Mouse (Mus musculus) left cerebral cortex, postnatal 36 days (tissue): ENCODE results near the gene Pla2g12b. TPM values are rescaled to one million over a fixed set of nuclear protein-coding genes. Genes with fewer than 3 reads are reported as not detected.

Experiments
- DNase-seq, 2 experiments: peaks; one replicate each; pipeline ENCODE4 v3.0.0; 2021 to 2022; ENCODE audit warnings: low spot score in 2 of 2, mixed read lengths in 1 of 2
- intact Hi-C: fragments of 180-260 bp; cut with DNase I; formaldehyde crosslinking; loops from one replicate; pipeline ENCODE4 v1.15.1; 2025
- total RNA-seq, 2 experiments: library from RNA; stranded (reverse); gene quantifications; 2 replicates each; pipeline ENCODE4 v1.2.3; 2021

Gene Pla2g12b
- total RNA-seq, 2 experiments from 2014 or later = not detected

DNA sequence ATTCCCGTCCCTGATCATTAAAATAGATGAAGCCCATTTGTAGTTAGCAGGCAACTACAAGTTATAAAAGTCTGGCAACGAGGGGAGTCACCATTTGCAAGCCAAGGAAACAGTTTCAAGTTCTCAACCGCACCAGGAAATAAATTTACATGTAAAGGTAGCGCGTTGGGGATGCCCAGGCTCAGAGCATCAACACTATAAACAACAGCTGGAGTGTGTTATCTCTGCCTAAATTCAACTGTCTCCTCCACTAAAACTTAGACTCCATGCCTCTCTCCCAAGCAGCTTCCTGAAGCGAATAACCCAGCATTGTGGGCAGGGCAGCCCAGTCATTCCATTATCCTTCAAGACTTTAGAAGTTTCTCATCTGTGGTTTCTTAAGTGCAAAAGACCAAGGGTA lies 5.0 kb downstream of the Pla2g12b start:
- DNase-seq = no peak
- intact Hi-C loops = no loop called here

DNA sequence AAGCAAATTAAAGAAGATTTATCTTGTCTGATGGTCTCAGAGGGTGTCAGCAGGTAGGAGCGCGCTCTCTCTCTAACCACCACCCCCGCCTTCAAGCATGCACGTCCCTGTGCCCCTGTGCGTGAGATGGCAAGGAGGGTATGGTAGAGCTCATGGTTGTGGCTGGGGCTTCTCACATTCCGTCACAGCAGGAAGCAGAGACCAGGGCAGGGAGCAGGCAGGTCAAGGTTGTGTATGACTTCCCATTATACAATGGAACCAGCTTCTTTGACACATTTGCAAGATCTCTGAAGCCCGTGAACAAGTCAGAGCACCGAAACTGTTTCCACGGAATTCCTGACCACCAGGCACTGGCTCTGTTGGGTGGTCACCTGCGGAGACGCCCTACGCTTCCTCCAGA lies 6.8 kb downstream of the Pla2g12b start:
- intact Hi-C loops = no loop called here
- no peak for DNase-seq

DNA sequence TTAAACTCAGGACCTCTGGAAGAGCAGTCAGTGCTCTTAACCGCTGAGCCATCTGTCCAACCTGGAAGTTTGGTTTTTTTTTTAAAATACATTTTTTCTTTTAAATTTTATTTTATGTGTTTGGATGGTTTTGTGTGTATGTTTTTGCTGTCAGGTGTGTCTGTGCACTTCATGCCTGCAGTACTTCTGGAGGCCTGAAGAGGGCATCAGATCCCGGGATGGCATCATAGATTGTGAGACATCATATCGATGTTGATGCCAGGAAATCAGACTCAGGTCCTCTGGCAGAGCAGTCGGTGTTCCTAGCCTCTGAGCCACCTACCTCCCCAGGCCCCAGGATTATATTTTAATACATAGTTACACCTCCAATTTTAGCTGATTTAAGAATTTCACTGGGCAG lies 10.3 kb downstream of the Pla2g12b start:
- intact Hi-C loops = no loop called here
- no peak for DNase-seq

DNA sequence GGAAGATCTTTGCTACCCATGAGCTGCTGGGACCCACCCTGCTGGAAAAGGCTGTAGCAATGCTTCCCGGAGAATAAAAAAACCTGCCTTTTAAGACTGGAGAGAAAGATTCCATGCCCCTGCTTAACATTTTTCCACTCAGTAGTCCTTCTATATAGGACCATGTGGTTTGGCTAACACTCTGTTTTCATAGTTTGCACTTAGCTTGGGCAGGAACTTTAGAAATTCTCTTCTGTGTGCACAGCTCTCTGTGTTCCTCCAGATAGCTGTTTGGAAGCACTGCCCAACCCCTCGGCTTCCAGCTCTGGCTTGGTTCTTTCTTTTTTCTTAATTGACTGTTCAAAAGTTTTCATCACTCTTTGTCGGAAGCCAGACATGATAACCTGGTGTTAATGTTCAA lies 13.2 kb downstream of the Pla2g12b start:
- intact Hi-C loops = no loop called here
- no peak for DNase-seq

DNA sequence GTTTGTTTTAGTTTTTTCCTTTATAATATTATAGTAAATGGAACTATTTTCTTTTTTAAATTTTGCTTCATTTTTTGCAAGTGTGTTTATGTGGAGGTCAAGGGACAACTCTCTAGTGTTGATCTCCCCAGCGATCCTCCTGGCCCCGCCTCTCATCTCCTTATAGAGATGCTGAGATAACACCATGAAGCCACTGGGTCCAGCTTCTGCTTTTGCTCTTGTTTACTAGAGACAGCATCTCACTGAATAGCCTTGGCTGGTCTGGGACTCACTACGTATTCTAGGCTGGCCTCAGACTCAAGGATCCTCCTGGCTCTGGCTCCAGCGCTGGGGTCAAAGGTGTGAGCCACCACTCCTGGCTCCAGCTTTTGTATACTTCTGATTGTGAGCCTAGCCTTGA lies 16.1 kb downstream of the Pla2g12b start:
- DNase-seq = no peak
- intact Hi-C loops = no loop called here

DNA sequence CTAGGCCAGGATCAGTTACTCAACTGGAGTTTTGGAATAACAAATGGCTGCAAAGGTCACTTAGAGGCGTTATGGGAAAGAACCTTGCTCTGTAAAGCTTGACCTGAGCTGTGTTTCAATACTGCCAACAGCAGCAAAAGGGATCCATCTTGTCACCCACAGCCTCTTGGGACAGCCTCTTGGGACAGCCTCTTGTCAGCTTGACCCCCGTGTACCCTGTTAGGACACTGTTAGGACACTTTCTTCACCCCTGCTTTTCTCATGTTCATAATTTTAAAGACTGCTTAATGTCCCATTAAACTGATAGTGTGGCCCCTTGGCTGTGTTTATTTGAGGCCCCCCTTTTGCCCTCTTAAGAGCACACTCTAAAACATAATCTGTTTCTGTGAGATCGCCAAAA lies 21.0 kb downstream of the Pla2g12b start:
- intact Hi-C loops = no loop called here
- no peak for DNase-seq

DNA sequence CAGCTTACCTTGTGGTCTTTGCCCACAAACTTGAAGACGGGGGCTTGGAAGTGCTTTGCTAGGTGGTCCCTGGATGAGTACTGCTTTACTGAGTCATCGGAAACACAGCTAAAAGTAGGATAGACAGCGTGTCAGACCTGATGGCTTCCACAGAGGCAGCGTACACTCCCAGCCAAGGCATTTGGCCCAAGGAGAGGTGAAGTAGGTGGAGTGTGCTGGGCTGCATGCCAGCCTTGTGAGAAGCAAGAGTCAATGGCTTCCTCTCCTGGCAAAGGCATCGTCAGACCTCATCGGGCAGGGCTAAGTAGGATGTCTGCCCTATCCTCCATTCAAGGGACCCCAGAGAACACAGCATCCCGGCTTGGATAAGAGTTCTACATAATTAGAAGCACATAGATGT lies 21.9 kb downstream of the Pla2g12b start:
- DNase-seq = no peak
- intact Hi-C loops = no loop called here

DNA sequence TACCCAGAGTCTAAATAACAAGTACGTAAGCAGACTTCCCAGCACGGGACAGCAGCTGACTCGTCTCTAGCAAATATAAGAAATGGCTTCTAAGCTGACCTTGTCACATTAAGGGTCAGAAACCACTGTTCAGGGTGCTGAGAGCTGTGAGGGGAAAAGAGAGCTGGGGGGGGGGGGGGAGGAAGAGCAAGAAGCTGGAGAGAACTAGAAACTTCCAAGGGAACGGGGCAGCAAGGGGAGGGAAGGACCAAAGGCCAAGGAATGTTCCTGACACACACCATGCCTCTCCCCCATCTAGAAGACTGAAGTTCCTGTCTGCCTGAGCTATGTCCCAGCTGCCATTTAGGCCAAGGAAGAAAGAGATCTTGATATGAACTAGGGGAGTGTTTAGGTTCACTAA lies 22.9 kb downstream of the Pla2g12b start:
- DNase-seq = no peak
- intact Hi-C loops = no loop called here

DNA sequence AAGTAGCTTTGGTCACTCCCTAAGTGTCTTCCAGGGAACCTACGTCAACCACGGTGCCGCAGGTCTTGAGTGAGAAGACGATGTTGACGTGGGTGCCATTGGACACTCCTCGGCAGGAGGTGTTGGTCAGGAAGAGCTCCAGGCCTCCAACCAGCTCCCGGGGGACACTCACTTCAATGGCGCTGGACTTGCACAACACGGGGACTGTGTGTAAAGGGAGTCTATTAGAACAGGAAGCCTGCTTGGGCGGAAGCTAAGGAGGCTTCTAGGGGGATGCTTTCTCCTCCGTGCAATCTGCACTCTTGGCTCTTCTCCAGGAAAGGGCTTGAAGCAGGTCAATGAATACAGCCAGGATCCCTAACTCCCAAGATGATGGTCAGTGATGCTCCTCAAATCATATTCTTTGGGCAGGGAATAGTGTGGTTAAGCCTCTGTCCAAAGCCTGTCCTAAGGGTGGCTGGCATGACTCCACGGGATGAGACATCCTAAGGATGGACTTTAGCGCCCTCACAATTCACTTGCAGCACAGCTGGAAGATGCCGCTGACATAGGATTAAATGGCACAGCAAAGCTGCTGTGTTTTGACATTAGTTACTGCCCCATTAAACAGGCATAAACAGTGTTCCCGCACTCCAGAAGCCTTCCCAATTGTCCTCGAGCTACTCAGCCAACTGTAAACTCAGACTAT lies 26.1 kb downstream of the Pla2g12b start:
- intact Hi-C loops = no loop called here
- DNase-seq = no peak

DNA sequence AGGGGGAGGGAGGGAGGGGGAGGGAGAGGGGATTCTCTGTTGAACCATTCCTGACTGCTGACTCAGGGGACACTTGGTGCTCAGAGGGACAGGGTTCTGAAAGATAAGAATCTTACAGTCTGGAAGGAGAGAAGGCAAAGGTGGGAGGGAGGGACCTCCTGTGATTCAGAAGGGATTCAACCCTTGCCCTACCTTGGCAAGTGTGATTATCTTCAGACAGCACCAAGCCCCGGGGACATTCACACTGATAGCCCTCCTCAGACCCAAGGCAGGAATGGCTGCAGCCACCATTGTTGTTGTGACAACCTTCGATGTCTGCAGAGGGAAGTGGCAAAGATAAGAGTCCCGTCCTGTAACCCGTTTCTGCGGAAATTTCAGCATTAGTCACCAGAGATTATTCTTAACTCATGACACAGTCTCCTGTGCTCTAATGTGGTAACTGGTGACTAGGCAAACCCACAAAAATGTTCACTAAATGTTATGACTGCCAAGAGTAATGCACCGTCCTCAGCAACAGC lies 27.3 kb downstream of the Pla2g12b start:
- DNase-seq = no peak

DNA sequence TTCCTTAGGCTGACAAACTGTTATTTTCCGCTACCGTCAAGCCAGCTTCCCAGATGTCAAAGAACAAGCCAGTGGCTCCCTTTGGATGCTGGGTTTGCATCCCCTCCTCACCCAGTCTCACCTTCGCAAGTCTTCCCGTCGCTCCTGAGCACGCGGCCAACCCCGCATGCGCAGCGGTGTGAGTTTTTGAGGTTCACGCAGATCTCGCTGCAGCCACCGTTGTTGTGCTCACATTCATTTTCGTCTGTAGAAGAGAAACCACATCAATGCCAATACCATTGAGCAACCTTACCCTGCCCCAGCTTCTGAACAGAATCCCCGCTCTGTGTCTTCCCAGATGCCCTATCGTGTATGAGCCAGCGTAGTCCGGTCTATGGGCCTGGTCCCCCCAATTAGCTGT lies 32.3 kb downstream of the Pla2g12b start:
- intact Hi-C loops = no loop called here
- DNase-seq = no peak

More for the DNA sequence above, 27.3 kb downstream of the Pla2g12b start:
- intact Hi-C loops = no loop called here

DNA sequence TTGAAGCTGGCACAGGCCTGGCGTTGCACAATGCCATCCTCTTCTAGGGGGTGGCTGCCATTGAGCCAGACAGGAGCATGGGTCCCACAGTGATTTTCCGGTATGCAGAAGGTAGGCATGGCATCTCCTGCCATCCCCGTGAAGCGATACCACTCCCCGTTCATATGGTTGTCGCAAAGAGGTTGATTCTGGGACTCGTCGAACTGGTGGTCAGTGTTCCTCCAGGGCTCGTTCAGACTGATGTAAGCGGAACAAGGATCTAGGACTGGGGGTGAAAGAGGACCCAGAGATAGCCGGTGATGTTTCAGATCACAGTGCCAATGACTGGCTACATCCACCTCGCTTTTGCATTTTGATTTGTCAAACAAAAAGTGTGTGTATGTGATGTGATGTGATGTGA lies 35.2 kb downstream of the Pla2g12b start:
- intact Hi-C loops = no loop called here
- DNase-seq = no peak

DNA sequence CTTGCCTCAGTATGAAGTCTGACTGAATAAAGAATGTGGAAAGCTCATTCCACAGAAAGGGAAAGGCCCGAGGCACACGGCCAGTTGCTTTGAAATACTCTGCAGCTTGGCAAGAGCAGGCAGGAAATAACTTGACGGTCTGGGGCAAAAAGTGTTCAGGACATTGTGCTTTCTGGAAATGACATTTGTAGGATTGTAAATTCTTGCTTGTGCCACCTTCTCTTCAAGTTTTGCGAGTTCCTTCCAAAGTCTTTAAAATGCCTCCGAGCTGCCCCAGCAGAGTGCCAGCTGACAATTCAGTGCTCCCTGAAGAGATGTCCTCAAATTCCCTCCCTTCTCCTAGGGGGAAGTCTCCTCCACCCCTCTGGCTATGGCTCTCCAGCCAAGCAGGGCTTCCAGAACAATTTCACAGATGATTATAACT lies 36.1 kb downstream of the Pla2g12b start:
- DNase-seq = no peak
- intact Hi-C loops = no loop called here

DNA sequence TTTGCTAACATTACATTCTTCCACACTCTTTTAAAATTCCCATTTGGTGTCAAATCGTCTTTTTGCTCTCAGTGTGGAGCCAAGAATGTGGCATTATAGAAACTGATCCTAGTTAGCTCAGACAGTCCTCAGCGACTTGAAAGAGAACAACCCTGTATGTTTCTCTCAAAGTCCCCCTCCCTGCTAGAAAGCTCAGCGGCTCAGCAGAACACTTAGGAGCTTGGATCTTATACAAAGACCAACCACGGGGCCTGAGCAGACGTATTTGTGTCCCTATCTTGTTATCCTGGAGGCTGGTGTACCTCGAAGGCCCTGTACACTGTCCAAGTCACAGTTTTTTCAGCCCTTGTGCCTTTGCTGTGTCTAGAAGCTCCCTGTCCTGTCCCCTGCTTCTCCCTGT lies 36.7 kb downstream of the Pla2g12b start:
- intact Hi-C loops = no loop called here
- DNase-seq = no peak

DNA sequence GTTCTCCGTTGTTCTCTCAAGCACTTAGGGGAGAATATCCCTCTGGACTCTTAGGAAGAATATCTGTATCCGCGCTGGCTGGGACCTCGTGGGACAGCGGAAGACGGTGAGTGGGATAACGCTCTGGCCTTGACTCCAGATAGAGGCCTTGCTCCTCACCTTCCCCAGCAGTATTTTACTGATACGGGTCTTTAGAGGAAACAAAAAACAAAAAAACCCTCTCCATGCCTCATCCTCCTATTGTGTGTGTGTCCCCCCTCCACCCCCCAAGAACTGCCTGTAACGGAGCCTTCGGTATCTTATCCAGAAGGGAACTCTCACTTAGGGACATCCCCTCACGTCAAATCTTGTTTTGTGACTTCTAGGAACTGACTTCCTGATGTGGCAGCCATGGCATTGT lies 38.3 kb downstream of the Pla2g12b start, which contains the start of gene Oit3:
Oit3 (minus strand) TSS at position 44 of the 400 bp plus-strand sequence.
- DNase-seq = no peak
- intact Hi-C loops = no loop called here

DNA sequence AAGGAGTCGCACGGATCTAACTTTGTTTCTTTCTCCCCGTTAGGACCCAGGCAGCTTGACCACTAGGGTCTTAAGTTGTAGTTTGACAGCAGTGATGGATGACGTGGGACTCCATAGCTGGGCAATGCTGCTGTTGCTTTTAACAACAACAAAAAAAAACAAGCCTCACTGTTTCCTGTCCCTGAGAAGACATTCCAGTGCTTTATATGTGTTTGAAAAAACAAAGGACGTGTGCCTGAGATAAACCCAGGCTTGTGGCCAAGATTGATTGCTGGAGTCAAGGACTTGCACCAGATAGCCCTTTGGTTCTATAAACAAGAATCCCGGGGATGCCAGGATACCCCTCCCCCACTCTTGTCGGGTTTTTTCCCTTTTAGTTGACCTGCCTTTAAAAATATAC lies 39.8 kb downstream of the Pla2g12b start:
- no peak for DNase-seq
- intact Hi-C loops = no loop called here

DNA sequence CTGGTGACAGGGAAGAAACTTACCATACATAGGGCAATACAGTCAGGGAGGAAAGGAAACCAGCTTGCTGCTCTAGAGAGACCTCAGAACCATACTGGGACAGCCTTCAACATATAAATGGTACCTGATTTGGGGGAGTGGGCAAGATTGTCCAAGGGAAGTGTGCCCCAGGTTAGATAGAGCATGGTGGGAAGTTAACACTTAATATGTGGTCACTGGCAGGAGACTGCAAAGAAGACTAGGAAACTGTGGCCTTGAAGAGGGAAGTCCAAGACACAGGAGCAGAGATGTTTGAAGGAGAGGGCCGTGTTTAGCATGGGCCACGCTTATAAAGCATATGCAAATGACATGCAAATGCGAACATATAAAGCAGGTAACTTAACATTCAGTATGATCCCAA lies 40.6 kb downstream of the Pla2g12b start:
- no peak for DNase-seq
- intact Hi-C loops = no loop called here

DNA sequence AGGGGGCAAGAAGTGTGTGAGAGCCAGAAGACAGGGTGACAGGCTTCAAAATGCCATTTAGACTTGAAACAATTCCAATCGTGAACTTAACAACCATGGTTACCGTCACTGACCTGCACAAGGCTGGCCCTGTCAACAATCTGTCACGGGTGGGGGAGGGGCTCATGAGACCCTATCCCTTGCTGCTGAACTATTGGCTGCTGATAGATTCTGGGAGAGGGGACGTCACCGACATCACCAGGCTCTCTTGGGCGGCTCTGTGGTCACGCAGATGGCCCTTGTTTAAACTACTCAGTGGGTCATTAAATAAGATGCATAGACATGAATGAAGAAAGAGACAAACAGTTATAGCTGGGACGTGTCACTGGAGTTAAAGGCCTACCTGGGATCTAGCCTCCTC lies 41.2 kb downstream of the Pla2g12b start:
- no peak for DNase-seq
- intact Hi-C loops = no loop called here

DNA sequence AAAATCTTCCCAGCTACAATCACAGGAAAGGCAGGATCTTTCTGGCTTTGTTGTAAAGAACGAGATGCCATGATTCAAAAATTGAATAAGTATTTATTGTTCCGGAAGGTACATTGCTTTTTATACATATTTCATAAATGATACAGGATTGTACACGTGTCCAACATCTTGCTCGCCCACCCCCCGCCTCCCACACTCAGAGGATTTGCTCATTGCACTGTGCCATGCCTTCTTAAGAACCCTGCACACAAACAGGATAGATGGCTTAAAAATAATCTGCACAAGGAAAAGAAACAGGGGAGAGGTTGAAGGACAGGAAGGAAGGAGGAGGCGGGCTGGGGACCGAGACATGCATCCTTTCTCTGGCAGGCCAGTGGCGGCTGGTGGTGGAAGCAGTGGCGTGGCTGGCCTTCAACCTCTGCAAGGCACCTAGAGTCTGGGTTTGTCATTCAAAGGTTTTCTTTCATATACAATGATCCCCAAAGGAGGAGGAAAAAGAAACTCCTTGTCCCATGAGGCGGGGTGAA lies 43.5 kb downstream of the Pla2g12b start:
- DNase-seq = peak in 1 of 2 experiments; percentile 18

DNA sequence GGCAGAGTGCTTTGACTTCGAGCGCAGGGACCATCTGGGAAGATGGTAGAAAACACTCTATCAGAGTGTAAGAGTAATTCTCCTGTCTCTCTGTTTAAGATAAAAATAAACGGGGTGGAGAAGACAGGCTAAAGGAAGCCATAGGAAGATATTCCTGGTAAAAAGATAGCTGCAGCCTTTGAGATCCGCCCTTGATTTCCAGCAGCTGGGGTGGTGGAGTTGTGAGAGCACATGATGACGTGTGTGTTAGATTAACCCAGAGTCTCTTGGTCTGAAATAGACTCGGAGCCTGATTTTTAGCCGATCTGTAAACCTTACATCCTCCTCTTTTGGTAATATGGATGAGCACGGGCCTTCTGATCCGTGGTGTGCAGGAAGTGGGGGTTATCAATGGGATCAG lies 44.1 kb downstream of the Pla2g12b start:
- intact Hi-C loops = no loop called here
- peak in 1 of 2 experiments; percentile 48 for DNase-seq

More for the DNA sequence above, 43.5 kb downstream of the Pla2g12b start:
- intact Hi-C loops = no loop called here

DNA sequence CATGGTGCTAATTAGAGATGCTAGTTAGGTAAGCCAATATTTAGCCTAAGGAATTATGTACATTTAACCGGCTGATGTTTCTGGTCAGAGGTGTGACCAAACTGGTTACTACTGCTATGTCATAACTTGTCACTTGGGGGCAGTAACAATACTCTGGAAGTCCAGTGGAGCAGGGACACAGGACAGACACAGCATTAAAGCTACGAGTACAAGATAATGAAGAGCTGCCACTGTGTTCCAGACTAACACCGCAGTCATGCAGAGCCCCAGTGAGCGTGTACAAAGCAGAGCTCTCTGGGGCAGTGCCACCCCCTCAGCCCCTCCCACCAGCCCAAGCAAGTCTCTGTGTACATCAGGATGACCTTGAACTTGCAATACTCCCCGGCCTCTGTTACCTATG lies 48.4 kb downstream of the Pla2g12b start:
- no peak for DNase-seq
- intact Hi-C loops = loop anchor here (10.0 kb wide), 1 partner anchor 393 kb away; no protein-coding TSS in a partner anchor
